Mouse (Mus musculus) erythroblast, embryonic 14.5 days (primary cell): ENCODE data around the gene Spata31d1b.

Experiments used
- GATA1 ChIP-seq: IDR thresholded peaks from 2 replicates; pipeline ENCODE4 v1.6.1; 2012; ENCODE audit warnings: low read length, inconsistent platforms, mixed read lengths
- TAL1 ChIP-seq: IDR thresholded peaks from 3 replicates; pipeline ENCODE4 v1.6.1; 2012; ENCODE audit warnings: low read length, inconsistent platforms, mixed read lengths

- TF ChIP-seq TAL1 (no peak), GATA1 (no peak)
These were observed 16.3 kb upstream of the Spata31d1b start for GRCm38 (mm10) chr13:59695781-59696180.
